ENCODE assay signal across 9 mouse cellular contexts in genomic region chr4:128734217-128734616, GRCm38 (mm10). TPM values are rescaled to one million over a fixed set of nuclear protein-coding genes. Genes with fewer than 3 reads are reported as not detected.
DNase-seq lines count a peak whose midpoint lies in the region; ATAC-seq lines count a peak whose summit lies in the region.
"Had no signal": no experiment of that assay in that cellular context is flagged by ENCODE, and none has a peak within 500 bp of the region (broad histone marks: within the 10 kb centered on the region; RNA-seq: fewer than 3 reads in every experiment).

No protein-coding gene starts in this region.

- intact Hi-C loops in gastrocnemius, postnatal 36 days (cut with DNase I) = no loop called here

- H3K4me1 ChIP-seq in intestine, embryonic 15.5 days (replicated peaks) = peaks cover 63% of the 10 kb centered on the region
- H3K4me1 ChIP-seq in limb, embryonic 13.5 days = peaks cover 87% of the 10 kb centered on the region
- peaks cover 88% of the 10 kb centered on the region for H3K4me1 ChIP-seq in midbrain, embryonic 14.5 days (ENCODE audit: control insufficient read depth, insufficient read depth, low read length)

- peak overlapping the region; percentile 57 for H3K27ac ChIP-seq in intestine, embryonic 15.5 days
- peak overlapping the region; percentile 39; the same call in 1 of the 2 replicates for H3K27ac ChIP-seq in limb, embryonic 13.5 days
- peak overlapping the region; percentile 78 for H3K27ac ChIP-seq in midbrain, embryonic 14.5 days (replicated peaks; ENCODE audit: low read depth, low read length)

- H3K9me3 ChIP-seq in intestine, embryonic 15.5 days = no peaks in the 10 kb centered on the region
- no peaks in the 10 kb centered on the region for H3K9me3 ChIP-seq in limb, embryonic 13.5 days
- H3K9me3 ChIP-seq in midbrain, embryonic 14.5 days (ENCODE audit: control insufficient read depth, low read length) = no peaks in the 10 kb centered on the region

- H3K36me3 ChIP-seq in intestine, embryonic 15.5 days = 0 out of 2 replicates have a peak, but pooled peaks cover 3% of the 10 kb centered on the region
- peaks cover 30% of the 10 kb centered on the region for H3K36me3 ChIP-seq in limb, embryonic 13.5 days
- H3K36me3 ChIP-seq in midbrain, embryonic 14.5 days (ENCODE audit: control insufficient read depth, insufficient read depth, low read length) = peaks cover 21% of the 10 kb centered on the region

- no peak overlapping the region for H3K9ac ChIP-seq in intestine, embryonic 15.5 days
- H3K9ac ChIP-seq in limb, embryonic 13.5 days = no peak overlapping the region
- H3K9ac ChIP-seq in midbrain, embryonic 14.5 days (replicated peaks; ENCODE audit: low read length) = peak overlapping the region; percentile 34; the same call in 1 of the 2 replicates

- WGBS in intestine, embryonic 15.5 days = 25% methylated on average over 5 of the region's 5 CpGs
- 43% methylated on average over 5 of the region's 5 CpGs for WGBS in limb, embryonic 13.5 days
- 12% methylated on average over 5 of the region's 5 CpGs for WGBS in midbrain, embryonic 14.5 days

- no peaks in the 10 kb centered on the region for H3K27me3 ChIP-seq in intestine, embryonic 15.5 days (replicated peaks)
- no peaks in the 10 kb centered on the region for H3K27me3 ChIP-seq in limb, embryonic 13.5 days
- no peaks in the 10 kb centered on the region for H3K27me3 ChIP-seq in midbrain, embryonic 14.5 days (ENCODE audit: control insufficient read depth, insufficient read depth, low read length)

- DNase-seq in cerebellum, adult 18-20 months = peak; percentile 44 to 63
- DNase-seq in cerebellum, postnatal 25 days = no peak
- DNase-seq in brain, adult 2 months (ENCODE audit: low read depth, low spot score) = peak; percentile 96
- DNase-seq in gastrocnemius, postnatal 36 days = peak; percentile 55 to 60
- DNase-seq in midbrain, embryonic 14.5 days = peak; percentile 71
- DNase-seq in thymus, postnatal 14 days = no peak

- H3K4me2 ChIP-seq in intestine, embryonic 15.5 days (replicated peaks) = peak overlapping the region; percentile 15; the same call in 1 of the 2 replicates
- no peak overlapping the region; the same call in 1 of the 2 replicates for H3K4me2 ChIP-seq in limb, embryonic 13.5 days (replicated peaks)
- peak overlapping the region; percentile 43 for H3K4me2 ChIP-seq in midbrain, embryonic 14.5 days (ENCODE audit: low read length)

- H3K4me3 ChIP-seq in intestine, embryonic 15.5 days (replicated peaks) = no peak overlapping the region
- H3K4me3 ChIP-seq in limb, embryonic 13.5 days = no peak overlapping the region
- no peak overlapping the region for H3K4me3 ChIP-seq in midbrain, embryonic 14.5 days (replicated peaks; ENCODE audit: low read depth, low read length)
- H3K4me3 ChIP-seq: erythroblast, embryonic 14.5 days had no signal

- ATAC-seq in intestine, embryonic 15.5 days = peak; percentile 63
- ATAC-seq in limb, embryonic 13.5 days (ENCODE audit: low FRiP score, low read depth) = no peak
- peak; percentile 49; the same call in 1 of the 2 replicates for ATAC-seq in midbrain, embryonic 14.5 days (ENCODE audit: low FRiP score, low TSS enrichment)

RNA-seq across cellular contexts. Expression of gene A3galt2, which starts 20.9 kb away (rescaled TPM):
- under 1 TPM; 0.10 to 0.20 TPM for total RNA-seq in gastrocnemius, postnatal 36 days (2021)
- polyA plus RNA-seq in intestine, embryonic 15.5 days (2015; fragmentation: Nextera tagmentation; extraction: Ambion mirVana) = 0.08 and 0.13 TPM in 2 replicates
- polyA plus RNA-seq in limb, embryonic 13.5 days (2015; fragmentation: Nextera tagmentation; extraction: Ambion mirVana) = 0.09 and 0.15 TPM in 2 replicates
- polyA plus RNA-seq in midbrain, embryonic 14.5 days (2014; fragmentation: Nextera tagmentation; extraction: Ambion mirVana) = 0.47 and 0.74 TPM in 2 replicates
- polyA plus RNA-seq: erythroblast, embryonic 14.5 days had no signal

Comparison
In these comparisons a context has a peak if more than half of its experiments do, and no peak if none do; other contexts are left out.
1. DNase-seq: peak in cerebellum, adult 18-20 months (2 of 2), brain, adult 2 months (single experiment), gastrocnemius, postnatal 36 days (2 of 2) and midbrain, embryonic 14.5 days (single experiment); none in cerebellum, postnatal 25 days (0 of 2) and thymus, postnatal 14 days (single experiment).
2. Peak in every context shown above with its lines, with median percentiles within 50 percentile points of each other: H3K27ac ChIP-seq.